ENCODE assay signal across 12 mouse cellular contexts in the genomic region with DNA sequence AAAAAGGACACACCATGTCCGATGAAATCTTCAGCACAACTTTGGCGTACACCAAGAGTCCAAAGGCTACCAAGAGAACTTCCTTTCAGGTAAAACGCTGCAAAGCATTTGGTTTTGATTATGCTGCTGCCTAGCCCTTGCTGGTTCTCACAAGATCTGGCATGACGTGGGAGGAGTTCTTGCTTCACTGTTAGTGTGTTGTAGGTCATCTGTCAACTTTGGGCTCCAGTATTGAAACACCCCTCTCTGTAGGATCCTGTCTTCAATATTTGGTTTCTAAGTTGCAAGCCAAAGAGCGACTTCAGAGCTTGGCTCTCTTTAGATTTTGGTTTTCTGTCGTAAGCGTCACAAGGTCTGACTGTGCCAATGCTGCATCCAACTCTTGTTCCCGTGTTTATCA. TPM values are rescaled to one million over a fixed set of nuclear protein-coding genes. Genes with fewer than 3 reads are reported as not detected.
A peak's percentile ranks its signal among the peaks of the same experiment; 100 is the strongest.
DNase-seq lines count a peak whose midpoint lies in the region; ATAC-seq lines count a peak whose summit lies in the region.
"Had no signal": no experiment of that assay in that cellular context is flagged by ENCODE, and none has a peak within 500 bp of the region (broad histone marks: within the 10 kb centered on the region; RNA-seq: fewer than 3 reads in every experiment).

No protein-coding gene starts in this region.

- intact Hi-C loops in heart, postnatal 14 days (cut with DNase I): no loop called here

- no peak overlapping the region for H3K27ac ChIP-seq in forebrain, embryonic 10.5 days
- no peak overlapping the region for H3K27ac ChIP-seq in forebrain, embryonic 11.5 days (ENCODE audit: low read depth, low read length)
- H3K27ac ChIP-seq in forebrain, embryonic 13.5 days: no peak overlapping the region
- H3K27ac ChIP-seq in limb, embryonic 12.5 days: no peak overlapping the region
- H3K27ac ChIP-seq: kidney, postnatal 0 days; lung, embryonic 15.5 days had no signal

- H3K4me3 ChIP-seq in forebrain, embryonic 10.5 days: peak overlapping the region; percentile 88
- H3K4me3 ChIP-seq in forebrain, embryonic 11.5 days (ENCODE audit: low read depth, low read length): no peak overlapping the region
- peak overlapping the region; percentile 80; the same call in 1 of the 2 replicates for H3K4me3 ChIP-seq in forebrain, embryonic 13.5 days
- H3K4me3 ChIP-seq in limb, embryonic 12.5 days (replicated peaks): no peak overlapping the region

- H3K36me3 ChIP-seq in forebrain, embryonic 10.5 days (replicated peaks): peaks cover 16% of the 10 kb centered on the region
- H3K36me3 ChIP-seq in forebrain, embryonic 11.5 days (ENCODE audit: control insufficient read depth, insufficient read depth, low read length): no peaks in the 10 kb centered on the region
- H3K36me3 ChIP-seq in forebrain, embryonic 13.5 days (ENCODE audit: poor library complexity, severe bottlenecking): peaks cover 18% of the 10 kb centered on the region
- H3K36me3 ChIP-seq in limb, embryonic 12.5 days: peaks cover 12% of the 10 kb centered on the region
- H3K36me3 ChIP-seq: lung, embryonic 15.5 days had no signal

- H3K9ac ChIP-seq in forebrain, embryonic 11.5 days (ENCODE audit: low read length): no peak overlapping the region
- no peak overlapping the region for H3K9ac ChIP-seq in forebrain, embryonic 13.5 days
- H3K9ac ChIP-seq in limb, embryonic 12.5 days (replicated peaks): no peak overlapping the region

- H3K27me3 ChIP-seq in forebrain, embryonic 10.5 days (ENCODE audit: poor library complexity, severe bottlenecking): no peaks in the 10 kb centered on the region
- H3K27me3 ChIP-seq in forebrain, embryonic 11.5 days (ENCODE audit: control insufficient read depth, insufficient read depth, low read length): no peaks in the 10 kb centered on the region
- H3K27me3 ChIP-seq in forebrain, embryonic 13.5 days: no peaks in the 10 kb centered on the region
- no peaks in the 10 kb centered on the region for H3K27me3 ChIP-seq in limb, embryonic 12.5 days
- H3K27me3 ChIP-seq: lung, embryonic 15.5 days had no signal

- DNase-seq in forebrain, embryonic 10.5 days (ENCODE audit: extremely low spot score, low spot score): peak; percentile 9
- no peak for DNase-seq in forebrain, embryonic 11.5 days (ENCODE audit: low spot score)
- peak; percentile 28 for DNase-seq in NIH3T3 (ENCODE audit: low read depth)
- no peak for DNase-seq in embryo, embryonic 9.5 days (ENCODE audit: extremely low spot score)
- no peak for DNase-seq in spleen, postnatal 4 days (ENCODE audit: low spot score in 2 of 2)
- no peak for DNase-seq in heart, postnatal 14 days
- DNase-seq: cerebellum, adult 11 months; right cerebral cortex, postnatal 25 days had no signal

- H3K4me2 ChIP-seq in forebrain, embryonic 11.5 days (ENCODE audit: low read depth, low read length, severe bottlenecking): no peak overlapping the region
- peak overlapping the region; percentile 71 for H3K4me2 ChIP-seq in forebrain, embryonic 13.5 days
- peak overlapping the region; percentile 71 for H3K4me2 ChIP-seq in limb, embryonic 12.5 days

- no peaks in the 10 kb centered on the region for H3K9me3 ChIP-seq in forebrain, embryonic 10.5 days
- no peaks in the 10 kb centered on the region for H3K9me3 ChIP-seq in forebrain, embryonic 11.5 days (ENCODE audit: control insufficient read depth, low read length)
- H3K9me3 ChIP-seq in forebrain, embryonic 13.5 days (replicated peaks): no peaks in the 10 kb centered on the region
- no peaks in the 10 kb centered on the region for H3K9me3 ChIP-seq in limb, embryonic 12.5 days
- H3K9me3 ChIP-seq: lung, embryonic 15.5 days had no signal

- ATAC-seq in forebrain, embryonic 11.5 days (replicated peaks; ENCODE audit: low FRiP score): no peak
- no peak for ATAC-seq in forebrain, embryonic 13.5 days
- ATAC-seq in limb, embryonic 12.5 days (ENCODE audit: insufficient number of reproducible peaks, insufficient read depth, low FRiP score, low TSS enrichment, low read depth): no peak

- 88% methylated on average over 8 of the region's 8 CpGs for WGBS in forebrain, embryonic 10.5 days
- 86% methylated on average over 8 of the region's 8 CpGs for WGBS in forebrain, embryonic 11.5 days
- WGBS in forebrain, embryonic 13.5 days: 87% methylated on average over 8 of the region's 8 CpGs
- WGBS in limb, embryonic 12.5 days: 63% methylated on average over 8 of the region's 8 CpGs

- peaks cover 10% of the 10 kb centered on the region for H3K4me1 ChIP-seq in forebrain, embryonic 10.5 days
- H3K4me1 ChIP-seq in forebrain, embryonic 11.5 days (replicated peaks; ENCODE audit: control insufficient read depth, insufficient read depth, low read length): no peaks in the 10 kb centered on the region
- peaks cover 7% of the 10 kb centered on the region for H3K4me1 ChIP-seq in forebrain, embryonic 13.5 days
- H3K4me1 ChIP-seq in limb, embryonic 12.5 days (replicated peaks): peaks cover 5% of the 10 kb centered on the region; the same call in 1 of the 2 replicates

RNA-seq across cellular contexts. Expression of gene Map9, which starts 1.2 kb away (rescaled TPM):
- 7.8 and 7.9 TPM in 2 replicates for polyA plus RNA-seq in forebrain, embryonic 10.5 days (2016; fragmentation: Nextera tagmentation; extraction: Ambion mirVana)
- polyA plus RNA-seq in forebrain, embryonic 11.5 days (2014; fragmentation: Nextera tagmentation; extraction: Ambion mirVana): 13.0 and 15.0 TPM in 2 replicates
- polyA plus RNA-seq in forebrain, embryonic 13.5 days (2015; fragmentation: Nextera tagmentation; extraction: Ambion mirVana): 42.5 and 52.1 TPM in 2 replicates
- polyA plus RNA-seq in limb, embryonic 12.5 days (2016; fragmentation: Nextera tagmentation; extraction: Ambion mirVana): 9.5 and 10.6 TPM in 2 replicates
- 1 to 10 TPM; 1.8 TPM for total RNA-seq in heart, postnatal 14 days (2021)

Comparison
In these comparisons a context has a peak if more than half of its experiments do, and no peak if none do; other contexts are left out.
1. DNase-seq: peak in forebrain, embryonic 10.5 days (single experiment) and NIH3T3 (single experiment); none in forebrain, embryonic 11.5 days (single experiment), embryo, embryonic 9.5 days (single experiment), spleen, postnatal 4 days (0 of 2) and heart, postnatal 14 days (0 of 2).
2. H3K4me3 ChIP-seq: peak in forebrain, embryonic 10.5 days (single experiment) and forebrain, embryonic 13.5 days (single experiment); none in forebrain, embryonic 11.5 days (single experiment) and limb, embryonic 12.5 days (single experiment).